Mouse (Mus musculus) gastrocnemius, adult 8-10 months (tissue): ENCODE measurements around the gene Fan1. TPM values are rescaled to one million over a fixed set of nuclear protein-coding genes. Genes with fewer than 3 reads are reported as not detected.
A peak's percentile ranks its signal among the peaks of the same experiment; 100 is the strongest.

Experiments used
- DNase-seq, 2 experiments: peaks; one replicate each; pipeline ENCODE4 v3.0.0; 2022; ENCODE audit warnings: low spot score in 2 of 2
- total RNA-seq, 4 experiments: library from RNA; stranded (reverse); gene quantifications; 2 replicates each; pipeline ENCODE4 v1.2.4; 2022

The Fan1 gene
- total RNA-seq, 4 experiments from 2014 or later: 7.4 to 11.7 (median 8.5) TPM

DNA sequence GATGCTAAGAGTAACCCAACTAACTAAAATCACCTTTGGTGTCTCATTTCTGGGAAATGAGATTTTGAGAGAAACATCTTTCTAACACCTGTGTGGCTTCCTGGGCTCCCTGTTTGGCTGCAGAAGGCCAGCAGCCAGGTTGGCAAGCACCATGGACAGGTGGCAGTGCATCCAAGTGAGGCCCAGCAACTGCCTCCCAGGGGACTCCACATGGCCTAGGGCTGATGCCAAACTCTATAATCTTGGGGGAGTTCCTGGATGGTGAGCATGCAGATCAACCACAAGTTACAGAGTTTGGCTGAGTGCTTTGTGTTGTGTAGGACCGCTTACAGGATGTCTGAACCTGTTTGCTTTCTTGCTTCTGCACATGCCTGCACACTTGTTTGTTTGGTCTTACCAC is 41.2 kb downstream of the Fan1 start:
- DNase-seq: no peak

GRCm38 (mm10) chr7:64331309-64331708 is 42.6 kb downstream of the Fan1 start:
- DNase-seq: no peak

- DNase-seq: no peak
Measured at GRCm38 (mm10) chr7:64327486-64327885, 46.4 kb downstream of the Fan1 start.

DNA sequence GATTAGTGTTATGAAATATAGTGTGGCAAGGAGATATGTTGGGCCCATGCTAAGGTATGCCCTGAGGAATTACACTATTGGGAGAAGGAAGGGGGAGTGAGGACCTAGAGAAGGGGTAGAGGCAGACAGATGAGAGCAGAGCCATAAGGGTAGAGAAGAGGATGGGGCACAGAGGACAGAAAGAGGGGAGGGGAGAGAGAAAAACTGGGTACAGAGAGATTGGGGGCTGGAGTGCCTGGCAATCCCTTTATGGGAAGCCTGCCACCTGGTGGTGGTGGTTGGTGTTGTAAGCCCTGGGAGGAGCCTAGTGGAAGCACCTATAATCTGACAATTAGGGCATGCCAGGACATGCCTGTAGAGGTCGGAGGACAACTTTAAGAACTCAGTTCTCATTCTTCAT is 47.0 kb downstream of the Fan1 start:
- peak; percentile 57 to 66 for DNase-seq

- no peak for DNase-seq
Measured at GRCm38 (mm10) chr7:64321658-64322057, 52.2 kb downstream of the Fan1 start.

GRCm38 (mm10) chr7:64321125-64321524 is 52.8 kb downstream of the Fan1 start:
- DNase-seq: no peak

GRCm38 (mm10) chr7:64312811-64313210 is 61.1 kb downstream of the Fan1 start:
- DNase-seq: no peak

DNA sequence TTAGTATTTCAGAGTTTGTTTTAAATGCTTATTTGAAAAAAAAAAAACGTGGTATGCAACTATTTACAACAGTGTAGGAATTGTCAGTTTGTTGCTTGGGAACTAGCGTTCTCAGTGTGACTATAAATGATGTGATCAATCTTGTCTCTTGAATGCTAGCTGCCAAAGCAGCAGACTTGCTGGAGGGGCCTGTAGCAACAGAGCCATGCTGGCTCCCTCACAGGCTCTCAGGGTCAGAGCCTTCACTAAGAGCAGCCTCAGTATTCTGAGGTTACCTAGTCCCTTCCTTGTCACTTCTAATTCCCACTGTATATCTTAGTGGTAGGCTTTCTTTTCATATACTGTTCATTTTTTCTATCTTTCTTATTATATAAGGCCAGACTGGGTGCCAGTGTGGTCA is 63.1 kb downstream of the Fan1 start:
- DNase-seq: no peak

GRCm38 (mm10) chr7:64310241-64310640 is 63.7 kb downstream of the Fan1 start:
- DNase-seq: no peak

Other genes with a start within 250 kb of the Fan1 start
- gene Trpm1, start 220.3 kb downstream of the Fan1 start, total RNA-seq: under 1 TPM; 0.10 to 0.40 (median 0.30) TPM
- 10 to 100 TPM; 17.9 to 22.5 (median 19.0) TPM for gene Mtmr10, start 86.4 kb downstream of the Fan1 start, total RNA-seq
- 10 to 100 TPM; 13.8 to 22.1 (median 17.4) TPM for gene Mphosph10, start 18.2 kb upstream of the Fan1 start, total RNA-seq
- 100 to 1,000 TPM in 2 of 4 experiments, 10 to 100 TPM in 2; 83.5 to 107 (median 94.3) TPM for gene Mcee, start 18.5 kb upstream of the Fan1 start, total RNA-seq
- under 1 TPM in 2 of 4 experiments, not detected in 2; 0.31 to 0.32 TPM for gene Apba2, start 127.6 kb upstream of the Fan1 start, total RNA-seq